Mouse (Mus musculus): ENCODE data around the gene Lin37. TPM values are rescaled to one million over a fixed set of nuclear protein-coding genes. Genes with fewer than 3 reads are reported as not detected.
A peak's percentile ranks its signal among the peaks of the same experiment; 100 is the strongest.

Gene Lin37
- polyA plus RNA-seq, 1 experiment from 2014 or later, result 38.5 TPM

DNA sequence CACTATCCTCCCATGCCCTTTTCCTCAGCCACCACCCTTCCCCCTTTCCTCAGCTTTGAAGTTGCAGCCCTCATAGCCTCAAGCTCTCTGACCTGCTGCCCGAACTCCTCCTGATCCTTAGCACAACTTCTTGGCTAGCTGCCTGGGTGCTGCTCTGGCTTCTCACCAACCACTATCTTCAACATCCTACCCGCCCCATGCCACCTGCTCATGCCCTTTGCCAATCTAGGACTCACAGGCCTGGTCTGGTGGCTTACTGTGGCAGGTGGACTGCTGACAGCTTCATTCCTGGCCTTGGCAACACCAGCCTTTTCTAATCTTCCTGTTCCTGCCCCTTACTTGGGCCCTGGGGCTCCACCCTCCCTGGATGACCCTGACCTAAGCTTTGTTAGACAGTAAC is 13.3 kb upstream of the Lin37 start:
- no peaks in the 10 kb centered on the region for H3K9me3 ChIP-seq (ENCODE audit: control insufficient read depth, low read length)

GRCm38 (mm10) chr7:30572389-30572788 is 12.8 kb upstream of the Lin37 start:
- H3K27me3 ChIP-seq (replicated peaks; ENCODE audit: control insufficient read depth, insufficient read depth, low read length), result no peaks in the 10 kb centered on the region
- ATAC-seq (replicated peaks; ENCODE audit: low FRiP score, low TSS enrichment, low read depth) (no peak), DNase-seq (ENCODE audit: low spot score) (no peak)
- H3K9ac ChIP-seq (ENCODE audit: low read length), result no peak overlapping the region
- H3K9me3 ChIP-seq (ENCODE audit: control insufficient read depth, low read length), result no peaks in the 10 kb centered on the region
- WGBS, result 81% methylated on average over 5 of the region's 5 CpGs
- no peak overlapping the region for H3K4me3 ChIP-seq (ENCODE audit: low read depth, low read length)
- no peaks in the 10 kb centered on the region for H3K4me1 ChIP-seq (replicated peaks; ENCODE audit: control insufficient read depth, insufficient read depth, low read length)
- peaks cover 97% of the 10 kb centered on the region for H3K36me3 ChIP-seq (ENCODE audit: control insufficient read depth, insufficient read depth, low read length)
- no peak overlapping the region for H3K27ac ChIP-seq (ENCODE audit: low read depth)
- H3K4me2 ChIP-seq (ENCODE audit: low read length), result no peak overlapping the region

More for the DNA sequence above, 13.3 kb upstream of the Lin37 start:
- 86% methylated on average over 2 of the region's 2 CpGs for WGBS
- Histone ChIP-seq H3K27ac (ENCODE audit: low read depth) (no peak overlapping the region), H3K4me3 (ENCODE audit: low read depth, low read length) (no peak overlapping the region), H3K4me1 (replicated peaks; ENCODE audit: control insufficient read depth, insufficient read depth, low read length) (no peaks in the 10 kb centered on the region), H3K36me3 (ENCODE audit: control insufficient read depth, insufficient read depth, low read length) (peaks cover 100% of the 10 kb centered on the region), H3K9ac (ENCODE audit: low read length) (no peak overlapping the region), H3K27me3 (replicated peaks; ENCODE audit: control insufficient read depth, insufficient read depth, low read length) (no peaks in the 10 kb centered on the region), H3K4me2 (ENCODE audit: low read length) (no peak overlapping the region)
- DNase-seq (ENCODE audit: low spot score), result no peak
- ATAC-seq (replicated peaks; ENCODE audit: low FRiP score, low TSS enrichment, low read depth), result no peak

DNA sequence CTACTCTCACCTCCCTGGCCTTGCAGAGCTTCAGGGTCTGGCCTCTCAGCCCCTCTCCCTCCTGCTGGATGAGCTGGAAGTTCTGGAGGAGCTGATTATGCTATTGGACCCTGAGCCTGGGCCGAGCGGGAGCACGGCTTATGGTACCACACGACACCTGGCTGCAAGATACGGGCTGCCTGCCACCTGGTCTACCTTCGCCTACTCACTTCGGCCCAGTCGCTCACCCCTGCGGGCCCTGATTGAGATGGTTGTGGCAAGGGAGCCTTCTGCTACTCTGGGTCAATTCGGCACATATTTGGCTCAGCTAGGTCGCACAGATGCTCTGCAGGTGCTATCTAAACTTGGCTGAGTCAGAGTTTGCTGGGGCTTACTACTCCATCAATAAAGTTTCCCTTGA is 7.9 kb upstream of the Lin37 start:
- DNase-seq (ENCODE audit: low spot score) (no peak), ATAC-seq (replicated peaks; ENCODE audit: low FRiP score, low TSS enrichment, low read depth) (no peak)
- Histone ChIP-seq H3K9ac (ENCODE audit: low read length) (no peak overlapping the region), H3K4me2 (ENCODE audit: low read length) (no peak overlapping the region), H3K4me3 (ENCODE audit: low read depth, low read length) (no peak overlapping the region), H3K36me3 (ENCODE audit: control insufficient read depth, insufficient read depth, low read length) (peaks cover 69% of the 10 kb centered on the region), H3K9me3 (ENCODE audit: control insufficient read depth, low read length) (no peaks in the 10 kb centered on the region), H3K27ac (ENCODE audit: low read depth) (no peak overlapping the region), H3K27me3 (replicated peaks; ENCODE audit: control insufficient read depth, insufficient read depth, low read length) (no peaks in the 10 kb centered on the region), H3K4me1 (replicated peaks; ENCODE audit: control insufficient read depth, insufficient read depth, low read length) (peaks cover 5% of the 10 kb centered on the region; the same call in 1 of the 2 replicates)
- WGBS, result 88% methylated on average over 11 of the region's 11 CpGs

DNA sequence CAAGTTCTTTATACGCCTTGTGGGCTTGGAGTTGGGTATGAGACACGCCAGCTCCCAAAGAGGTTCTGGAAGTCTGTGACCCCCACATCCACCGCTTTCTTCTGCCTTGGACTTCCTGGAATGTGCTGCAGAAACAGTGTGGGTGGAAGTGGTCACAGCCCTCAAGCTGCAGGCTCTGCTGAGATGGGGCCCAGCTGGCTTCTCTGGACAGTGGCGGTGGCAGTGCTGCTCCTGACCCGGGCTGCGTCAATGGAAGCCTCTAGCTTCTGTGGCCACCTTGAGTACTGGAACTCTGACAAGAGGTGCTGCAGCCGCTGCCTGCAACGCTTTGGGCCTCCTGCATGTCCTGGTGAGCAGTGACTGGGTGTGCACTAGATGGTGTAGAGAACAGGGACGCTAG is 6.4 kb upstream of the Lin37 start:
- Histone ChIP-seq H3K4me1 (replicated peaks; ENCODE audit: control insufficient read depth, insufficient read depth, low read length) (peaks cover 8% of the 10 kb centered on the region; the same call in 1 of the 2 replicates), H3K27me3 (replicated peaks; ENCODE audit: control insufficient read depth, insufficient read depth, low read length) (no peaks in the 10 kb centered on the region), H3K4me2 (ENCODE audit: low read length) (no peak overlapping the region), H3K36me3 (ENCODE audit: control insufficient read depth, insufficient read depth, low read length) (peaks cover 54% of the 10 kb centered on the region), H3K4me3 (ENCODE audit: low read depth, low read length) (no peak overlapping the region), H3K9me3 (ENCODE audit: control insufficient read depth, low read length) (no peaks in the 10 kb centered on the region), H3K9ac (ENCODE audit: low read length) (no peak overlapping the region), H3K27ac (ENCODE audit: low read depth) (no peak overlapping the region)
- no peak for DNase-seq (ENCODE audit: low spot score)
- 87% methylated on average over 9 of the region's 9 CpGs for WGBS
- no peak for ATAC-seq (replicated peaks; ENCODE audit: low FRiP score, low TSS enrichment, low read depth)

GRCm38 (mm10) chr7:30564970-30565571 is 5.4 kb upstream of the Lin37 start, which contains the start of gene Igflr1:
Gene Igflr1, plus strand, starts transcription at chr7:30565427.
- no peak within 1 kb of the TSS for H3K27ac ChIP-seq (ENCODE audit: low read depth)
- 96% methylated on average over 12 of the region's 12 CpGs for WGBS

GRCm38 (mm10) chr7:30563906-30564280 is 4.3 kb upstream of the Lin37 start:
- Histone ChIP-seq H3K27me3 (replicated peaks; ENCODE audit: control insufficient read depth, insufficient read depth, low read length) (no peaks in the 10 kb centered on the region), H3K27ac (ENCODE audit: low read depth) (peak overlapping the region; percentile 96; the same call in 1 of the 2 replicates), H3K4me1 (replicated peaks; ENCODE audit: control insufficient read depth, insufficient read depth, low read length) (peaks cover 10% of the 10 kb centered on the region; the same call in 1 of the 2 replicates), H3K9me3 (ENCODE audit: control insufficient read depth, low read length) (no peaks in the 10 kb centered on the region), H3K9ac (ENCODE audit: low read length) (peak overlapping the region; percentile 81; the same call in 1 of the 2 replicates), H3K4me2 (ENCODE audit: low read length) (peak overlapping the region; percentile 60), H3K36me3 (ENCODE audit: control insufficient read depth, insufficient read depth, low read length) (peaks cover 33% of the 10 kb centered on the region), H3K4me3 (ENCODE audit: low read depth, low read length) (peak overlapping the region; percentile 83)
- 22% methylated on average over 6 of the region's 6 CpGs for WGBS
- DNase-seq (ENCODE audit: low spot score), result no peak
- no peak for ATAC-seq (replicated peaks; ENCODE audit: low FRiP score, low TSS enrichment, low read depth)

More at GRCm38 (mm10) chr7:30564970-30565571, 5.4 kb upstream of the Lin37 start, which contains the start of gene Igflr1:
- Histone ChIP-seq H3K36me3 (ENCODE audit: control insufficient read depth, insufficient read depth, low read length) (peaks cover 44% of the 10 kb centered on the region), H3K4me3 (ENCODE audit: low read depth, low read length) (no peak within 1 kb of the TSS), H3K9me3 (ENCODE audit: control insufficient read depth, low read length) (no peaks in the 10 kb centered on the region), H3K4me2 (ENCODE audit: low read length) (no peak within 1 kb of the TSS; the same call in 1 of the 2 replicates), H3K27me3 (replicated peaks; ENCODE audit: control insufficient read depth, insufficient read depth, low read length) (no peaks in the 10 kb centered on the region), H3K4me1 (replicated peaks; ENCODE audit: control insufficient read depth, insufficient read depth, low read length) (peaks cover 8% of the 10 kb centered on the region; the same call in 1 of the 2 replicates), H3K9ac (ENCODE audit: low read length) (0 out of 2 replicates have a peak within 1 kb of the TSS, but pooled peaks have one; percentile 81)
- ATAC-seq (replicated peaks; ENCODE audit: low FRiP score, low TSS enrichment, low read depth), result no peak
- DNase-seq (ENCODE audit: low spot score), result no peak

- peaks cover 15% of the 10 kb centered on the region; the same call in 1 of the 2 replicates for H3K4me1 ChIP-seq (replicated peaks; ENCODE audit: control insufficient read depth, insufficient read depth, low read length)
- H3K27ac ChIP-seq (ENCODE audit: low read depth), result peak within 1 kb of the TSS; percentile 96
- H3K4me2 ChIP-seq (ENCODE audit: low read length), result peak within 1 kb of the TSS; percentile 60
- H3K36me3 ChIP-seq (ENCODE audit: control insufficient read depth, insufficient read depth, low read length), result peaks cover 27% of the 10 kb centered on the region
- peak within 1 kb of the TSS; percentile 83 for H3K4me3 ChIP-seq (ENCODE audit: low read depth, low read length)
- DNase-seq (ENCODE audit: low spot score) (peak; percentile 92), ATAC-seq (replicated peaks; ENCODE audit: low FRiP score, low TSS enrichment, low read depth) (peak; percentile 84)
- WGBS, result under 1% methylated on average over 45 of the region's 45 CpGs
- peak within 1 kb of the TSS; percentile 81 for H3K9ac ChIP-seq (ENCODE audit: low read length)
- H3K27me3 ChIP-seq (replicated peaks; ENCODE audit: control insufficient read depth, insufficient read depth, low read length), result no peaks in the 10 kb centered on the region
- no peaks in the 10 kb centered on the region for H3K9me3 ChIP-seq (ENCODE audit: control insufficient read depth, low read length)
Measured at GRCm38 (mm10) chr7:30563117-30563905, 3.7 kb upstream of the Lin37 start, which contains the start of the genes U2af1l4, Gm49396 and Psenen. Gene U2af1l4, plus strand, starts transcription at chr7:30563301. Gene Gm49396, plus strand, starts transcription at chr7:30563344. Gene Psenen, minus strand, starts transcription at chr7:30563627.

DNA sequence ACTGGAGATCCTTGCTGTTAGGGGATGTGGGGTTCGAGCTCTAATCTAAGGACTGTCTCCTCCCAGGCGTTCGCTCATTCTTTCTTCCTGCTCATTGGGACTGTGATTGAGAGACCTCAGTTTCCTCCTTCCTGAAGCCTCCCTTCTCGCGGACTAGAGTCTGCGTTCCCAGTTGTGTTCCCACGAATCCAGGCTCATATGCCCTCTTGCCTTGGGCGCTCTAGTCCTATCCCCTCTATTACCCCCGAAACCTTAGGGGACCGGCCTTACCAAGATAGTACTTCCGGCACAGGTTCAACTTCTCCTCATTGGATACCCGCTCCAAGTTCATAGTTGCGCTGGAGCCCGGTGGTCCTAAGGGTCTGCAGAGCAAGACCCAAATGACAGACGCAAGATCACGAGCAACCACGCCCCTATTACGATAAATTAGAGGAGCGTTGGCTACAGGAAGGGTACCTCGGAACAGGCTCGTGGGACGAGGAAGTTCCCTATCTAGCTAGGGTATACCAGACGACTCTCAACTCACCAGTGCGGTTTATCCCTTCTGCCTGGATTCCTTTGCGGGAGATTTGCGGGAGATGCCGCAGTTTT is 3.0 kb upstream of the Lin37 start:
- Histone ChIP-seq H3K4me3 (ENCODE audit: low read depth, low read length) (peak overlapping the region; percentile 83), H3K27me3 (replicated peaks; ENCODE audit: control insufficient read depth, insufficient read depth, low read length) (no peaks in the 10 kb centered on the region), H3K9me3 (ENCODE audit: control insufficient read depth, low read length) (no peaks in the 10 kb centered on the region), H3K4me1 (replicated peaks; ENCODE audit: control insufficient read depth, insufficient read depth, low read length) (peaks cover 16% of the 10 kb centered on the region; the same call in 1 of the 2 replicates), H3K4me2 (ENCODE audit: low read length) (peak overlapping the region; percentile 60), H3K27ac (ENCODE audit: low read depth) (peak overlapping the region; percentile 62), H3K36me3 (ENCODE audit: control insufficient read depth, insufficient read depth, low read length) (peaks cover 23% of the 10 kb centered on the region), H3K9ac (ENCODE audit: low read length) (peak overlapping the region; percentile 81)
- DNase-seq (ENCODE audit: low spot score) (peak; percentile 62), ATAC-seq (replicated peaks; ENCODE audit: low FRiP score, low TSS enrichment, low read depth) (no peak; the same call in 1 of the 2 replicates)
- WGBS, result 1% methylated on average over 27 of the region's 27 CpGs

Measured in intestine, embryonic 14.5 days (tissue).